Mouse (Mus musculus): ENCODE measurements around the gene Rnf217.

Rnf217 gene

DNA sequence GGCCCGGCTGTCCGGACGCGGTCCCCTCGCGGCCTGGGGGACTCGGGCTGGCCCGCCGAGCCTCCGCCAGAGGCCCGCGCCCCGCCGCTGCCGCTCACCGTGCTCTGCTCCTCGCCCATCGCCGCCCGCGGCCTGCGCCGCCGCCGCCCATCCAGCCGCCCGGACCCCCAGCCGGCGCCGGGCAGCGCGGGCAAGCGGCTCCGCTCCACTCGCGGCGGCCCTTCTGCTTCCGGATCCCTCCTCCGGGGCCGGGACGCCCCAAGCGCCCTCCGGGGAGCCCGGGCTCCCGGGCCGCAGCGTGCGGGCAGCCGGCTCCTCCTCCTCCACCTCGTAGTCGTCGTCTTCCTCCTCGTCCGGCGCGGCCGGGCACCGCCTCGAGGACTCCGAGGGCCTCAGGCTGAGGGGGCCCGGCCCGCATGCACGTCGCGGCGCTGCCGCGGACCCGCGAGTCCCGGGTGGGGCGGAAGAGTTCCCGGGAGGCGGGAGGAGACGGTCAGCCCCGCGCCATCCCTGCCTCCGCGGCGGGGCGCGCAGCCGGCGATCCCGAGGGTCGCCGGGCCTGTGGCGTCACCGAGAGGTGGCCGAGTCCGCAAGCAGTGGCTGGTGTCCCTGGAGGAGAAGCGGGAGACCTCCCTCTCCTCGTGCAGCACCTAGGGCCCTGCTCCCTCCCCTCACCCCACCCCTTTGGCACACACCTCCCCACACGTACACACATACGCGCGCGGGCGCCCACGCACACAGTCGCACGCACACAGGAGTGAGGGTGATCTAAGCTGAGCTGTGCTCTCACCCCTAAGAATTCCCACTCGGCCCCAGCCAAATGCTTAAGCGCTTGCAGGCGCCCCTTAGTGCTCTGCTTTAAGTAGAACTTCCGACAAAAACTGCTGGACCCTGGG is at the start of gene Rnf217:
TSS of gene Rnf217 (minus strand) at position 119 of the 896 bp plus-strand sequence.
- DNase-seq = peak; percentile 87

DNA sequence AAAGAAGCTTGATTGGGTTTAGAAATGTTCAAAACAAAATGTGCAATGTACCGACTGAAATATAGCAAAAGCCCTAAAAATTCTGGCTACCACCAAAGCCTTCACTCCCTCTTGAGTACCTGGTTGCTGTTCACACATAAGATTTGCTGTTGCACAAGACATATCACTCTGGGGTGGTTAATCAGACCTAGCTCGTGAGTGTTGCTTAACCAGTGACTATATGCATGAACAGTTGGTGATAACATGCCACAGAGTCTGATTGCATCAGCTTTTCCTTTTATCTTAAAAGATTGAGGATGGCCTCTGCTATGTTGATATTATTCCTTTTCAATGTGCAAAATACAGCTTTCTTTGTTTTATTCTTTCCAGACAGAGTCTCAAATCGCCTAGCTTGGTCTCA is 38.3 kb upstream of the Rnf217 start:
- DNase-seq = no peak

DNA sequence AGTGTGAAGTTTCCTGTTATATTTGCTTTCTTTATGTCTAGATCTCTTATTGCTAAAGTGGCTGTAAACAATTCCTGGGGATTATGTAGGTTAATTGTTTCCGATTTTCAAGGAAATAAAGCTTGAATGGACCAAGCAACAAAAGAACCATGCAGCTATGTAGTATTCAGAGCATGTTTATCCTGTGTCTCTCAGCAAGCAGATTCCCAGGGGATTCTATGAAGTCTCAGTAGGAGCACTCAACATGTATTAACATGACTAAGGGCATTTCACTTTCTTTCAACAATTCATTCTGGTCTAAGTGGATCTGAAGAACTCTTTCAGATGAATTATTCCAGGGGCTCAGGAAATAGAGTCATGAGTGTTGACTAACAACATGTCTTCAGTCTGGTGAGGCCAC is 37.1 kb upstream of the Rnf217 start:
- no peak for DNase-seq

DNA sequence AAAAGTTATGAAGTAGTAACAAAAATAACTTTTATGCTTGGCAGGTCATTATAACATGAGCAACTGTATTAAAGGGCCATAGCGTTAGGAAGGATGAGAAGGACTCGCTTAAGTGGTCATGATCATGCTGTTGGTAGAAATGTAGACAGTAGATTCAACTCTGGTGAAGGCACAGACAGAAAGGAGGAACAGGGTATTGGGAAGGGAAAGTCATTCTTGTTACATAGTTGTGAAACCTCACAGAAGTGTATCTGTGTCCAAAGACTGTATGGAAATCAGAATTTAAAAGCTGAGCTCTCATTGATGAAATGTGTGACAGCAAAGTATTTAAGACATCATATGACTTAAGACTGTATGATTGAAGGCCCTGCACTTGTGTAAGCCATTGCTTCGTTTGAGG is 26.1 kb upstream of the Rnf217 start:
- DNase-seq = no peak

DNA sequence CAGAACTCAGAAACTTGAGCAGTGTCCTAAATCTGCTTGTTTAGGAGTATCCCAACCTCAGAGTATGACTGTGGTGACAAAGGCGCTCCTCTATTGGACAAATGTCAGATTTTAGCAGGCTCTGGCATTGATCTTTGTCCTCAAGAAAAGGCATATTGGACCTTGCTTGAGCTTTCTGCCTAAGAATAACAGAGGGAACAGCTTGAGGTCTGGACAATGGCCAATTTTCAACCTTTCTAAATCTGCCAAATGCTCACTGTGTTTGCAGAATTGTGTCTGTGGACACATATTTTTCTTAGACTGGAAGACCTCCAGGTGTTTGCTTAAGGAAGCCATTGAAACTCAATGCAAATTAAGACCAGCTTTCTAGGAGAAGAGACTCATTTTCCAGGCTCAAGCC is 23.0 kb upstream of the Rnf217 start:
- DNase-seq = peak; percentile 59

DNA sequence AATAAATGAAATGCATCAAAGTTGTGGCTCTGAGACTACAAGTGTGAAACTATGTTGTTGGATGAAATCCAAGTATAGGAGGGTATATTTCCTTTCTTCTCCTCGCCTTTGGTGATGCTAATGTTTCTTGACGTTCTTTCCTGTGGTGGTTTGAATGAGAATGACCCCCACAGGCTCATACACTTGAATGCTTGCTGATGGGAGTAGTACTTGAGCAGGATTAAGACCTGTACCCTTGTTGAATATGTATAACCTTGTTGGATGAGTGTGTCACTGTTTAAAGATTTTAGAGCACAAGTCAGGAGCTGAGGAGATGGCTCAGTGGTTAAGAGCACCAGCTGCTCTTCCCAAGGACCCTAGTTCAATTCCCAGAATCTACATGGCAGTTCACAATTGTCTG is 6.4 kb upstream of the Rnf217 start:
- DNase-seq = no peak

DNA sequence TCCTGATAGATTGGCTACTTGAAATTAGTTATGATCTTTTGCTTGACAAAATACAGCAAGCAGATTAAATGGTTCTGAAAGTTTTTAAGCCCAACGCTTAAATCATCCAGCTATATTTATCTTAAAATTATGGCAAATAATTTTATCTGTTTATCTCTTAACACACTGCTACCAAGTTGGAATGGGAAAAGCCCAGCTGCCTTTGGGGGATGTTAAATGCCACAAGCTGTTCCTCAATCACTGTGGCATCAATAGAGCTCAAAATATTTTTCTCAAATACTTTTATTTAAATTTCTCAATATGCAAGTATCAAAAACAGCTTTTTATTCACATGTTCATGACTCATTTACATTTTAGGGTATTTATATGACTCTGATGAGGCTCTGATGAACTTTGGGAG is 5.1 kb upstream of the Rnf217 start:
- DNase-seq = no peak

DNA sequence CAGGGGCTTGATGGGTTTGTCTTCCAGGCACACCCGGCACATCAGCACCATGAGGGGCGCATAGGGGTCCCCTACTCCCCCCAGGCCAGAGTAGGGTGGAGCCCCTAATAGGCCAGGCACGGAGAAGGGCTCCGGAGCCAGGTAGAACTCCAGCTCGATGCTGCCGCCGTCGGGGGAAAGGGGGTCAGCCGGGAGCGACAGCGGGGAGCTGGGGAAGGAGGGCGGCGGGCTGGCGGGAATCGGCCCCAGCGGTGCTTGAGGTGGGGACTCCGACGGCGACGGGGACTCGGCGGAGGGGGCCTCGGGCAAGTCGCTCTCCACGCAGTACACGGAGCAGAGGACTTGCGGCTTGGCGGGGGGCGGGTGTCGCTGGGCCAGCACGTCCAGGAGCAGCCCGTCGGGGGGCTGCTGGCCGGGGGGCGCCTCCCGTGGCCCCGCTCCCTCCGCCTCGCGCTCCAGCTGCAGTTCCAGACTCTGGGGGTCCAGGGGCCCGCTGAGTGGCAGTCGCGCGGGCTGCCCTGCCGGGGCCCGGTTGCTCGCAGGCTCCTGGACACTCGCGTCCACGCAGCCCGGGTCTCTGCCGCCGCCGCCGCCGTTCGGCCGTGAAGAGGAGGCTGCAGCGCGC is 431 bp downstream of the Rnf217 start:
- DNase-seq = peak; percentile 57

DNA sequence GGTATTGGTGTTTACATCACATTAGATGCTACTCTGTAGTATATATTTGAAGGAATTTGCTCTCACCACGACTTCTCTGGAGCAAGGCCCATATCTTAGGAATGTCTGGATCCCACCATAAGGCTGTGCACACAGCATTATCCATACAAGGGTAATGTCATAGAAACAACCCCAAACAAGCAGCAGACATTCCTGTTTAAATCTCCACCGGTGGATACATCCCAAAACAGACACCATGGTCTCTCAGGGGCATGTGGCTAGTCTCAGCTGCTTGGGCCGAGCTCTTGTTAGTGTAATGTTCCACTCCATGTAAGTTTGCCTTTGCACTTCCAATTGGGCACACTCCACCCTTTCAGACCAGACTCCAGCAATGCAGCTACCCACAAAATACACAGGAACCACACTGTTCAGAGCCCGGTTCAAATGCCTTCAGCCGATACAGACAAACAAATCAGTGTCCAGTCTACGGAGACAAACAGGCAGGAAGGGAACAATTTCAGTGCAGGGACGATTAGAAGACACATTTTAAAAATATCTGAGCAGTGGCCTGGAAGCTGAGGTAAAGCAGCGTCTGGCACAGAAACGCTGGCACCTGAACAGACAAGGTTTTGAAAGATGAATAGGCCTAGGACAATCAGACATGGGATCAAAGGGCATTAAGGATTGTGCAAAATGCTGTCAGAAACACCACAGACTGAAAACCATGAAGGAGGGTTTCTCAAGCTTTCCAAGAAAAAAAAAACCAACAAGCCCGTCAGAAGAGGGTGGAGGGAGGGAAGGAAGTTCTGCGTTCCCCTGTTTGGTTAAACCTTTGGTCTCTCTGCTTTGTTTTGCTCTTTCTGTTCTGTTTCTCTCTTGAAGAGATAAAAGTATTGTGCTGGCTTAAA is 1.8 kb downstream of the Rnf217 start:
- DNase-seq = peak; percentile 22

DNA sequence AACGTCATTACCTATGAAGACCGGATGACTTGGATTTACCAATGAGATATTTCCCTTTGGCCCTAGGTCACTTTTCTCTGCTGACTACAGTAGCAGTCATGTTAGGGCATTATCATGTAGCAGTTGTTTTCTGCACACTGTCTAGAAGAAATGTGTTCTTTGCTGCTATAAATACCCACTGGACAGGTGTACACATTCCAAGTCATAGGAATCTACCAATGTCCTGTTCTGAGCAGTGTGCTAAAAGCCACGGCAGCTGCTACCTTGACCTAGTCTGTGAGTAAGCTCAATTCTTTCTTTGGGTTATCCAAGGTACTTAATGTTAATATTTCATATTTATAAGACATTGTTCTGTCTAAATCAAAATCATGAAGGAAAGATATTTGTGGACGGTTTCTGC is 5.1 kb downstream of the Rnf217 start:
- no peak for DNase-seq

DNA sequence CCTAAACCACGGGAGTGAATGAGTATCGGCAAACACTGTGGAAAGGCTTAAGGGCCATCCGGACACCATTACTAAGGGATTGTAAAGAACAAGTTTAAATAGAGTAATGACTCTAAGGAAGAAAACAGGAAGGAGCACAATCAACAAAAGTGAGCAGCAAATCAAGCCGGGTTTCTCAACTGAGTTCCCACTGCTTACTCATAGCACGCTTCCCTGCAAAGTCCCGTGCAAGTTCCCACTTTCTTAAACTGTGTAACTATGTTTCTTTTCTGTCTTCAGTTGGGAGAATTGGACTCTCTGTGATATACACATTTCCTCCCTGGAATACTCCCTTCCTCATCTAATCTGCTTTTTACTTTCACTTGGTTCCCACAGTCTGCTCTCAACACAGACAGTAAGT is 8.9 kb downstream of the Rnf217 start:
- DNase-seq = no peak

DNA sequence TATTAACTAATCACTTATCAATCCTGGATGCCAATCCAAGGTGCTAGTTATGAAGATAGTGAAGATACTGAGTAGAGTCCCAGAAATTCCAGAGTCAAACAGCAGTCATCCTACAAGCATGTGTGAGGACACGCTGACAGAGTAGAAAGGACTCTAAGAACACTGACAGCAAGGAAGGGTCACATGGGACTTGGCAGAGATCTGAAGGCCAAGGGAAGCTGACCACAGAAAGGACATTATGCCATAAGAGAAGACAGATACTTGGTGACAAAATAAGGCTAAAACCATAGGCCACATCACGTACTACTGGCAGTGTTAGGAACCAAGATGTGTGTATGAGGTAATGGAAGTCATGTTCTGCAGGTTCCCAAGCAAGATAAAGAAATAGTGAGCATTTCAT is 11.1 kb downstream of the Rnf217 start:
- no peak for DNase-seq

DNA sequence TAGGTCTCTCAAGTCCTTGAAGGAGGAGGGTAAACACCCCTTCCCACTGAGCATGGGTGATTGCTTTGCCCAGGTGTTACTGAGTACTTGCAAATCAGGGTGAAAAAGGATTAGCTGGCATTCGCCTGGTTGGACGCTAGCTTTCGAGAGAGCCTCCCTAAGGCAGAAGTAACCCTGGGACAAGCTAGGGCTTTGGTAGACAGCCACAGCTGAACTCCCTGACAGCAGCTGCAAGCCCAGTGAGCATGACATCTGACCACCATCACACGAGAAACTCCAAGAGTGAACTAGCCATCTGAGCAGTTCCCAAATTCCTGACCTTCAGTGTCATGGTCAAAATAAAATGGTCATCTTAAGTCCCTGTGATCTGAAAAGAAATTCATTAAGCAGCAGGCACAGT is 12.2 kb downstream of the Rnf217 start:
- DNase-seq = no peak

DNA sequence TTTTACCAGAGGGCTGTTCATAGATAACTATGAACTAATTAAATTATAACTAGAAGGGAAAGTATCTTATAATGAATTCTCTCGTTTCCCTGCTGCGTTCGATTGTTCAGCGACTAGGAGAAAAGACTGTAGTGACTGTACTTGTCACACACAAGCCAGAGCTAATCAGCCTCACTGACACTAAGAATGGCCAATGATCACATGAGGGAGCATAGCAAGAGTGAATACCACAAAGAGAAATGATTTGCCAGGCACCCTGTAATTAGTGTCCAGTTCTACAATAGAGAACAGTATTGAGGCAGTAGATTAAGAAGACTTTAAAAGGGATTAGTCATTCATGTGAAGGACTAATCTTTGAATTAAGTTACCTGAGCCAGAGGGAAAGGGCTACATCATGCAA is 13.7 kb downstream of the Rnf217 start:
- no peak for DNase-seq

DNA sequence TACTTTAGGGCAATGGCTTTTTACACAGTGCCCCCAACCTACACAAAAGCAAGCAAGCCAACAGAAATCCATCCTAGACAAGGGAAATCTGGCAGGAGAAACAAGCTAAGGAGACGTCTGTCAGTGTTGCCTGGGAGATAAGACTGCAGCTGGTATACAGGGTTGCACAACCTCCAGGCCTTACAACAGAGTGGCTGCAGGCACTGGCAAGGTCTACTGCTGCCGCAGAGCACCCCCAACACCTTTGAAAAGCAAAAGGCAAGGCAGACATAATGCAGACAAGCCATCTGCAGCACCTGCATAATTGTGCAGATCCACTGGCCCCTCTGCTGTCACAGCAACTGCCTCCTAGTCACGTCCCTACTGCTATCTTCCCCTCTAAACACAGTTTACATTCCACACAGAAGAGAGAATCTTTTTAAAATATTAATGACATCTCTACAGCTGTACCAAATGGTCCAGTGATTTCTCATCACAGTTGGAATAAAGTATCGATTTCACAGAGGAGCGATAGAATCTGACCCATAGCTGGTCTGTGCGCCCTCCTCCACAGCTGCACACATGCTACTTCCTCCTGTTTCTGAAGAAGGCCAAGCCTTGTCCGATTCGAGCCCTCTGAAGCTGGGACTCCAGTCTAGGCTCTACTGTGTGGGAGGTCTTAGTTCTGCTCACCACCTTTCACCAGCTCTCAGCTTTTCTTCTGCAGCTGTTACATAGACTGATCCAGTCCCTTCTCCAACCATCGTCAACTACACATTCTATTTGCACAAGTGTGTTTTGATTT is 16.1 kb downstream of the Rnf217 start:
- no peak for DNase-seq

DNA sequence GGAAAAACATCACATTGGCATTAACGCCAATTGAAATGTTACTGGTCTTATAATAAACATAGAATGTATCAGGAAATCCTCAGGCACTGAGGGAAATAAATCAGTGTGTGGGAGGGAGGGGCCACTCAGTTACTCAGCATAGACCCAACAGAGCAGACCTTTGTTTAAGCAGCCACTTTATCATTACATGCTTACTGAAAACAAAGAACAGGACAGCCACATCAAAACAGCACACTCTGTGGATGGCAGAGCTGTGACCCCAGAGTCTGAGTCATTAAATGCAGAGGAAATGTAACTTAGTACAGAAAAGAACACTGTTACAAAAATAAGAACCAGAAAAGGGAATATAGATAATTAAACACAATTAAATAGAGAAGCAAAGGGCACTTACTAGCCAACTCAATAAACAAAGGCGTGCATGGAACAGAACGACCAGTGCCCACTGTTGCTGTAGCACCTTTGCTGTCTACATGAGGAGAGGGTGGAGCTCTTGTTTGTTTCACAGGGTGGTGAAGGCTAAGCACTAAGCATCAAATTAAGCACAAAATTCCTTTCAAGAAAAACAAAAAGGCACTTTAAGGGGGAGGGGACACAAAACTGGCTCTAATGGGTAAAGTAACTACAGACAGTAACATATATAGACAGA is 16.8 kb downstream of the Rnf217 start:
- DNase-seq = no peak

DNA sequence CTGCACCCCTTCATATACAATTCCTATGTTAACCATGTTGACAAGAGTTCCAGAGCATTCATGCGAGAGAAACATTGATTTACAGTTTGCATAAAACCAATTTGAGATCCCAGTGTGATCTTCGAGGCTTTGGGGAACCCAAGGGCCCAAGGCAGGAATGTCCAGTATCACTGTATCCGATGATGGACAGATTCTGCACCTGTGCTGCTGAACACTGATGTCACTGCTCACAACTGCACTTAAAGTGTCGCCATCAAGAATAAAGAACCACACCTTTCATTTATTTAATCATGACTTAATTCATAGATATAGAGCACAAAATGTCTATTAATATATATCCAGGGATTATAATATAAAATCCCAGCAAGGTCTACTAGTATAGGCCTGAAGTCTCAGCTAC is 28.3 kb downstream of the Rnf217 start:
- DNase-seq = no peak

DNA sequence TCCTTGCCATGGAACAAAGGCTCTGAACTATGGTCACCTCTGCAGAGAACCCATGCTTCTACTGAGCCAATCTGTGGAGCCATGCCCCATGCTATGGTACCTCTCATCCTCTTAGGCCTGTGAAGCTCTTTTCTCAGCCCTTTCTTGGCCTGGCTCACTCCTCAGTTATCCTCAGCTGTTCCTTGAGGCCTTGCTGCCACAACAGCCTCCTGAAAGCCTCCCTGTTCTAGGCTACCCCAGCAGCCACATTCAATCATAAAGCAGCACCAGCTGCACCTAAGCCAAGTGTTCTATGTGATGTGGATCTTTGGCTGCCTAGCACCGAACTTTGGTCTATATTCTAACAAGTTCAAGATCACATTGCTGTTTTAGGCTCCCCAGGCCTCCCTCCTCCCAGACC is 28.9 kb downstream of the Rnf217 start:
- no peak for DNase-seq

DNA sequence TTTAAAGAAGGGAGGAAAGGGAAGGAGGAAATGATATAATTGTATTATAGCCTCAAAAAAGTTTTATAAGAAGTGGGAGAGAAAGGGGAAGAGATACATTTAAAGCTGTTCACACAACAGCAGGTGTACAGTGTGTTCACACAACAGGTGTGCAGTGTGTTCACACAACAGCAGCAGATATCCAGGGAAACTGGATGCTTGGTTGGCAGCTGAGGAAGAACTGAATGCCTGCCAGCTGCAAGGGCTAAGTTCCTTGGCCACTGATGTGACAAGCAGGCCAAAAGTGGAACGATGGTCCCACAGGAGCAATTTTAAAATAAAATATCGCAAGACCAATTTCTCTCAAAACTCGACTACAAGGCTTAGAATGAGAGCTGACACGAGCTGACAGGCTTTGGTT is 35.7 kb downstream of the Rnf217 start:
- no peak for DNase-seq

DNA sequence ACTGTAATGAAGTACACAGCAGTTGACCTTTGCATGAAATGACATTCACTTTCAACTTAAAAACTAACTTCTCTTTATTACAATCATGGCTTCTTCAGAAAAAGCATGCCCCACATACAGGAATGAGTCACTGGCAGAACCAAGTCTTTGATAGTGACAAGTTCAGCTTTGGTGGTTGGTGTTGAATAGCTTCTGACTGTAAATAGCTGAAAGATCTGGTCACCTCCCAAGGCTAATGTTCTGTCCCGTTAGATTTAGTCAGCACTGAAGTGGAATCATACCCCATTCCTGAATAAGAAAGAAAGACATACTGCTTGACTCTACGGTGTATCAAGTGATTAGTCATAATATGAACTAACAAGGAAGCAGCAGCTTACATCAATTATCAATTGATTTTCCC is 51.7 kb downstream of the Rnf217 start:
- DNase-seq = no peak

DNA sequence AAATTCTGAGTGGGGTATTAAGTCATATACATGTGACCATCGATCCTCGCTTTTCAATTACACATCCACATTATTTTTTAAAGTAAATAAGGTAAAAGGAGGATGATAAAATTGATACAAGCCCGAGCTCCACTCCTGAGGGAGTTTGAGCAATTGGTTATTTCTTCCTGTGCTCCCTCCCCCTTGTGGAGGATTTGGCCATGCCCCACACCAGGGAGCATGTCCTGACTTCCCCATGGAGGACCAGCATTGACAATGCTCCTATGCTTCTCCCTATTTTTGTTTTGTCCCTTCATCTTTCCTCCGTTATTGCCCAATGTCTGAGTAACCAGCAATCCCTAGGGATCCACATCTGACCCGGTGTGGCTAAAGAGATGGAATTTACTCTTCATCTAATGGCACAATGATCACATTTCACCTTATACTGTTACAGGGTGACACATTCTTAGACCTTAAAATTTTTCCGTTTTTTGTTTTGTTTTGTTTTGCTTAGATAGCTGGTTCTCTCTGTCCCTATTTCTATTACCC is 53.5 kb downstream of the Rnf217 start:
- DNase-seq = no peak

DNA sequence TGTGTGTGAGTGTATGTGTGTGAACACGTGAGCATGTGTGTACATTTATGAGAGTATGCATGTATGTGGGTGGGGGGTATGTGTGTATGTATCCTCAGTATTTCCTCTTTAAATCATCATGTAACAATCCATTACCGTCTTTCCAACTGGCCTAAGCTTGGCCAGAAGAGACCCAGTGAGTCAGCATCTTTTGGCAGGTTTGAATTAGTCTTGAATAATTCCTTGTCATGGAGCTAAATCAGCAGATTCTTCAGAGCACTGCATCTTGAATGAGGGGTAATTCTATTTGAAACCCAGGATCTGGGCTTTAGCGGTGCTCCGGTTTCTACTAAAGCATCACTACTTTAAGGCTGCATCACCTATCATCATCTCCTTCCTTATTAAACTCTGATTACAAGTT is 55.7 kb downstream of the Rnf217 start:
- DNase-seq = no peak
